Mouse (Mus musculus) hindbrain, embryonic 14.5 days (tissue): ENCODE measurements around the gene Gabpa. TPM values are rescaled to one million over a fixed set of nuclear protein-coding genes. Genes with fewer than 3 reads are reported as not detected.

Experiments used
- ATAC-seq: fragments of 200-750 bp; cut with Nextera tagmentation; 2 replicates; pipeline ENCODE4 v1.8.0; 2017; ENCODE audit warnings: moderate number of reproducible peaks, mild to moderate bottlenecking, moderate TSS enrichment, moderate library complexity; ENCODE audit not compliant: low FRiP score
- DNase-seq: peaks from one replicate; pipeline ENCODE4 v3.0.0-alpha.2; 2015; ENCODE audit warnings: low spot score
- H3K27ac ChIP-seq: fragments of 300-500 bp; sonication (generic); 2 replicates; pipeline ENCODE4 v1.5.1; 2014; ENCODE audit warnings: mild to moderate bottlenecking, moderate library complexity
- H3K27me3 ChIP-seq: fragments of 300-500 bp; sonication (generic); 2 replicates; pipeline ENCODE4 v1.6.1; 2014; ENCODE audit warnings: mild to moderate bottlenecking, low read length, mixed read lengths; ENCODE audit not compliant: control insufficient read depth, insufficient read depth
- H3K36me3 ChIP-seq: fragments of 300-500 bp; sonication (generic); replicated peaks from 2 replicates; pipeline ENCODE4 v1.6.1; 2014; ENCODE audit not compliant: control insufficient read depth, insufficient read depth
- H3K4me1 ChIP-seq: fragments of 300-500 bp; sonication (generic); replicated peaks from 2 replicates; pipeline ENCODE4 v1.6.1; 2014; ENCODE audit warnings: antibody characterized with exemption, low read length, mixed read lengths; ENCODE audit not compliant: control insufficient read depth, insufficient read depth
- H3K4me2 ChIP-seq: fragments of 300-500 bp; sonication (generic); replicated peaks from 2 replicates; pipeline ENCODE4 v1.6.1; 2014; ENCODE audit warnings: mild to moderate bottlenecking, moderate library complexity
- H3K4me3 ChIP-seq: fragments of 300-500 bp; sonication (generic); replicated peaks from 2 replicates; pipeline ENCODE4 v1.5.1; 2014; ENCODE audit warnings: mild to moderate bottlenecking, low read length
- H3K9ac ChIP-seq: fragments of 300-500 bp; sonication (generic); 2 replicates; pipeline ENCODE4 v1.6.1; 2014
- H3K9me3 ChIP-seq: fragments of 300-500 bp; sonication (generic); 2 replicates; pipeline ENCODE4 v1.6.1; 2016; ENCODE audit warnings: low read length; ENCODE audit not compliant: control insufficient read depth
- WGBS: fragments of 180-500 bp; shearing (Covaris S2); extraction: QIAGEN DNeasy Blood & Tissue Kit; methylation state at CpG from one replicate; pipeline ENCODE4 v1.1.7; 2014; 5-methylcytosine and 5-hydroxymethylcytosine counted together
- polyA plus RNA-seq: library from polyadenylated mRNA; unstranded; fragments of >200 nt; fragmentation: Nextera tagmentation; extraction: Ambion mirVana; gene quantifications from 2 replicates; pipeline ENCODE4 v1.2.1, GENCODE M21; 2014

Gabpa gene
- polyA plus RNA-seq, 1 experiment from 2014 or later: 20.3 TPM

- DNase-seq (peak; percentile 73), ATAC-seq (no peak)
- no peak overlapping the region for H3K4me3 ChIP-seq
- no peak overlapping the region for H3K27ac ChIP-seq
- no peaks in the 10 kb centered on the region for H3K36me3 ChIP-seq
- H3K9me3 ChIP-seq: no peaks in the 10 kb centered on the region
- H3K9ac ChIP-seq: no peak overlapping the region
- no peak overlapping the region for H3K4me2 ChIP-seq
- peaks cover 4% of the 10 kb centered on the region; the same call in 1 of the 2 replicates for H3K4me1 ChIP-seq
- 26% methylated on average over 5 of the region's 5 CpGs for WGBS
- H3K27me3 ChIP-seq: no peaks in the 10 kb centered on the region
Observed at GRCm38 (mm10) chr16:84879146-84879545, 44.4 kb downstream of the Gabpa start.

DNA sequence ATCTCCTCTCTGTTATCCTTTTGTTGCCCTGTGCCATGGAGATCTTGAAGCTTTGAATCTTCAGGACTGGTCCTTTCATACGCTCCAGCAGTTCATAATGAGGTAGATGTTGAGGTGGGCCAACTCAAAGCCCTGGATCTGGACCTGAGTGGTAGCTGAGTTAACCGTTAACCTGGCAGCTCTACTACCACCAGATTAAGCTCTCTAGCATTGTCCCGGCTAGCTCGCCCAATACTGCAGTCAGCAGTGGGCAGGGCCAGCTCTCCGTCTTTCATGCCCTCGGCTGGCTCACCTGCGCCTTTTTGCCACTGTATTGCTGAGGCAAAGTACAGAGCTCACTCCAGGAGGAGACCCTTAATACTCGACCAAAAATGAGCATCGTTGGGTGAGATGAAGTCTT lies 46.4 kb downstream of the Gabpa start:
- H3K4me3 ChIP-seq: no peak overlapping the region
- WGBS: 90% methylated on average over 9 of the region's 9 CpGs
- H3K27me3 ChIP-seq: no peaks in the 10 kb centered on the region
- H3K27ac ChIP-seq: no peak overlapping the region
- DNase-seq (no peak), ATAC-seq (no peak)
- no peak overlapping the region for H3K9ac ChIP-seq
- H3K9me3 ChIP-seq: no peaks in the 10 kb centered on the region
- peaks cover 2% of the 10 kb centered on the region; the same call in 1 of the 2 replicates for H3K4me1 ChIP-seq
- H3K36me3 ChIP-seq: no peaks in the 10 kb centered on the region
- no peak overlapping the region for H3K4me2 ChIP-seq

GRCm38 (mm10) chr16:84881754-84882321 lies 47.1 kb downstream of the Gabpa start:
- Histone ChIP-seq H3K36me3 (no peaks in the 10 kb centered on the region), H3K4me2 (no peak overlapping the region), H3K4me1 (no peaks in the 10 kb centered on the region), H3K27me3 (no peaks in the 10 kb centered on the region), H3K9me3 (no peaks in the 10 kb centered on the region), H3K9ac (no peak overlapping the region), H3K27ac (no peak overlapping the region), H3K4me3 (no peak overlapping the region)
- WGBS: 87% methylated on average over 8 of the region's 8 CpGs
- ATAC-seq: no peak
- no peak for DNase-seq

GRCm38 (mm10) chr16:84884572-84884971 lies 49.8 kb downstream of the Gabpa start:
- Histone ChIP-seq H3K4me1 (no peaks in the 10 kb centered on the region), H3K4me2 (no peak overlapping the region), H3K27ac (no peak overlapping the region), H3K36me3 (no peaks in the 10 kb centered on the region), H3K9ac (no peak overlapping the region), H3K4me3 (no peak overlapping the region), H3K27me3 (no peaks in the 10 kb centered on the region), H3K9me3 (no peaks in the 10 kb centered on the region)
- 91% methylated on average over 8 of the region's 8 CpGs for whole genome bisulfite sequencing
- DNase-seq (no peak), ATAC-seq (no peak)

- no peaks in the 10 kb centered on the region for H3K9me3 ChIP-seq
- ATAC-seq: no peak
- H3K36me3 ChIP-seq: no peaks in the 10 kb centered on the region
- no peaks in the 10 kb centered on the region for H3K4me1 ChIP-seq
- H3K27ac ChIP-seq: no peak overlapping the region
- H3K4me3 ChIP-seq: no peak overlapping the region
- no peaks in the 10 kb centered on the region for H3K27me3 ChIP-seq
- no peak overlapping the region for H3K9ac ChIP-seq
- no peak for DNase-seq
- H3K4me2 ChIP-seq: no peak overlapping the region
- WGBS: 96% methylated on average over 4 of the region's 4 CpGs
Observed at GRCm38 (mm10) chr16:84902995-84903394, 68.3 kb downstream of the Gabpa start.

DNA sequence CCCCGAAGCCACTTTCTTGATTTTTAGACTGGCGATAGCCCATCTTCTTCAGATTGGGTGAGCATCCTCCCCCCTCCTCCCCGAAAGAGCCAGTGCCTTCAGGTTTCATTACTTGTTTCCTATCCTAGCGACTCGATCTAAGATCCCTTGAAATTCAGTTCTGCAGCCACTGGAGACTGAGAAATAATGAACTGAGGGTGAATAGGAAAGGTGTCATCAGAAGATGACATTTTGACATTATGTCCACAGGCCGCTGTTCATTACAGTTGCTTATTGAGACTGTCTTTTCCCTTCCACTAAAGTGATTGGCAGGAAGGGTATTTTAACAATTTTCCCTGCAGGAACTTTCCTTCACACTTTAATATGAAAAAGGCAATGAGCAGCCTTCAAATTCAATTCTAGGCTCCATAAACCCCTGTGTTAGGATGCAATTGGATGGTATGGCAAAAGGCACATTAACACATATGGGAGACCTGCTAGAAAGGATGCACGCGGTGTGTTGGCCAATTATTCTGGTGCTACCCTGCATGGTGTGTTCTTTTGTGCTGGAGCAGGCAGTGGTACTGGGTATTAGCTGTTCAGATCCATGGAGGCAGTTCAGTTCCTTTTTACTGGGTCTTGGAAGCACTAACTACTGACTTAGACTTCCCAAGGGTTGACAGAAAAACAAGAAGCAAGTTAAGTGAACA lies 76.9 kb downstream of the Gabpa start:
- Histone ChIP-seq H3K9ac (no peak overlapping the region), H3K27me3 (no peaks in the 10 kb centered on the region), H3K4me1 (no peaks in the 10 kb centered on the region), H3K27ac (no peak overlapping the region), H3K4me2 (no peak overlapping the region), H3K9me3 (no peaks in the 10 kb centered on the region), H3K4me3 (no peak overlapping the region), H3K36me3 (no peaks in the 10 kb centered on the region)
- WGBS: 85% methylated on average over 8 of the region's 8 CpGs
- no peak for ATAC-seq
- no peak for DNase-seq

Other genes with a start within 250 kb of the Gabpa start
- gene Mrpl39, start 99.2 kb upstream of the Gabpa start, polyA plus RNA-seq: 38.0 and 38.1 TPM in 2 replicates
- gene Jam2, start 60.8 kb upstream of the Gabpa start, polyA plus RNA-seq: 33.9 and 34.0 TPM in 2 replicates
- gene Atp5j, start 700 bp downstream of the Gabpa start, polyA plus RNA-seq: 757 and 881 TPM in 2 replicates